Mouse (Mus musculus) MEL (cell line): ENCODE measurements around the gene Scn8a. TPM values are rescaled to one million over a fixed set of nuclear protein-coding genes. Genes with fewer than 3 reads are reported as not detected.

Experiments used
- DNase-seq: peaks from one replicate; pipeline ENCODE4 v3.0.0; 2011; ENCODE audit warnings: low read depth, low spot score
- H3K27ac ChIP-seq: 2 replicates; pipeline ENCODE4 v1.5.1; 2012; ENCODE audit warnings: low read depth, mild to moderate bottlenecking, control low read depth, low read length, moderate library complexity; ENCODE audit not compliant: control insufficient read depth
- H3K27me3 ChIP-seq, 2 experiments: fragments of 150-350 bp in 1 of 2; sonication (generic) in 1 of 2; 2 replicates each; pipeline ENCODE4 v1.6.1; 2012; ENCODE audit warnings: low read length in 2 of 2, mild to moderate bottlenecking in 2 of 2, improper control_type of control experiment in 1 of 2, moderate library complexity in 1 of 2; ENCODE audit not compliant: insufficient read depth in 2 of 2, control insufficient read depth in 1 of 2
- H3K36me3 ChIP-seq, 2 experiments: 2 replicates each; pipeline ENCODE4 v1.6.1; 2012 to 2014; ENCODE audit warnings: low read length in 2 of 2, improper control_type of control experiment in 1 of 2, inconsistent platforms in 1 of 2, mild to moderate bottlenecking in 1 of 2; ENCODE audit not compliant: insufficient read depth in 2 of 2, control insufficient read depth in 1 of 2
- H3K4me1 ChIP-seq, 2 experiments: fragments of 150-350 bp in 1 of 2; sonication (generic) in 1 of 2; 2 replicates each; pipeline ENCODE4 v1.6.1; 2012; ENCODE audit warnings: low read length in 2 of 2, improper control_type of control experiment in 1 of 2, mild to moderate bottlenecking in 1 of 2; ENCODE audit not compliant: insufficient read depth in 2 of 2, control insufficient read depth in 1 of 2
- H3K4me3 ChIP-seq, 2 experiments: fragments of 150-350 bp in 1 of 2; sonication (generic) in 1 of 2; 2 replicates each; pipeline ENCODE4 v1.5.1; 2012; ENCODE audit warnings: low read depth in 2 of 2, low read length in 2 of 2, mild to moderate bottlenecking in 2 of 2, moderate library complexity in 2 of 2, control low read depth in 1 of 2, improper control_type of control experiment in 1 of 2; ENCODE audit not compliant: control insufficient read depth in 1 of 2, insufficient read depth in 1 of 2
- H3K79me2 ChIP-seq: 2 replicates; pipeline ENCODE4 v1.6.1; 2012; ENCODE audit warnings: mild to moderate bottlenecking, low read length, moderate library complexity; ENCODE audit not compliant: control insufficient read depth, poor library complexity, insufficient read depth
- H3K9ac ChIP-seq: 2 replicates; pipeline ENCODE4 v1.6.1; 2012; ENCODE audit warnings: low read depth, mild to moderate bottlenecking, control low read depth, low read length, moderate library complexity; ENCODE audit not compliant: control insufficient read depth, poor library complexity, severe bottlenecking
- H3K9me3 ChIP-seq: fragments of 150-350 bp; sonication (generic); replicated peaks from 2 replicates; pipeline ENCODE4 v1.6.1; 2012; ENCODE audit warnings: mild to moderate bottlenecking, low read length, improper control_type of control experiment, moderate library complexity; ENCODE audit not compliant: insufficient read depth
- BHLHE40 ChIP-seq: IDR thresholded peaks from 2 replicates; pipeline ENCODE4 v1.6.1; 2012; ENCODE audit warnings: low read depth, mild to moderate bottlenecking, inconsistent platforms, low read length, improper control_type of control experiment, borderline replicate concordance
- CTCF ChIP-seq, 3 experiments: IDR thresholded peaks in 2 of 3; conservative IDR thresholded peaks in 1 of 3; 2 replicates each; pipeline ENCODE4 v1.5.1; 2011 to 2012; ENCODE audit warnings: low read length in 3 of 3, low read depth in 2 of 3, mild to moderate bottlenecking in 2 of 3, improper control_type of control experiment in 1 of 3, inconsistent platforms in 1 of 3, mixed read lengths in 1 of 3, moderate library complexity in 1 of 3; ENCODE audit not compliant: control insufficient read depth in 1 of 3, insufficient read depth in 1 of 3, poor library complexity in 1 of 3, severe bottlenecking in 1 of 3
- E2F4 ChIP-seq: IDR thresholded peaks from 2 replicates; pipeline ENCODE4 v1.6.1; 2011; ENCODE audit warnings: low read depth, low read length, improper control_type of control experiment, borderline replicate concordance
- ELF1 ChIP-seq: IDR thresholded peaks from 2 replicates; pipeline ENCODE4 v1.6.1; 2014; ENCODE audit warnings: low read depth, mild to moderate bottlenecking, inconsistent platforms, low read length, improper control_type of control experiment, moderate library complexity
- EP300 ChIP-seq, 2 experiments: IDR thresholded peaks; 2 replicates each; pipeline ENCODE4 v1.6.1; 2011; ENCODE audit warnings: improper control_type of control experiment in 2 of 2, low read length in 2 of 2, low read depth in 1 of 2, mild to moderate bottlenecking in 1 of 2
- ETS1 ChIP-seq: IDR thresholded peaks from 2 replicates; pipeline ENCODE4 v1.6.1; 2012; ENCODE audit warnings: low read depth, mild to moderate bottlenecking, inconsistent platforms, low read length, improper control_type of control experiment, moderate library complexity
- GABPA ChIP-seq: IDR thresholded peaks from 2 replicates; pipeline ENCODE4 v1.6.1; 2012; ENCODE audit warnings: low read depth, mild to moderate bottlenecking, inconsistent platforms, low read length, improper control_type of control experiment, moderate library complexity
- GATA1 ChIP-seq: IDR thresholded peaks from 2 replicates; pipeline ENCODE4 v1.6.1; 2011; ENCODE audit warnings: low read depth, low read length, improper control_type of control experiment
- JUND ChIP-seq: IDR thresholded peaks from 2 replicates; pipeline ENCODE4 v1.6.1; 2011; ENCODE audit warnings: low read depth, mild to moderate bottlenecking, improper control_type of control experiment, low read length
- MAFK ChIP-seq: IDR thresholded peaks from 2 replicates; pipeline ENCODE4 v1.6.1; 2011; ENCODE audit warnings: low read depth, mild to moderate bottlenecking, low read length, improper control_type of control experiment, borderline replicate concordance
- MAX ChIP-seq: IDR thresholded peaks from 2 replicates; pipeline ENCODE4 v1.6.1; 2011; ENCODE audit warnings: low read length, improper control_type of control experiment
- MAZ ChIP-seq: IDR thresholded peaks from 2 replicates; pipeline ENCODE4 v1.6.1; 2012; ENCODE audit warnings: low read depth, mild to moderate bottlenecking, inconsistent platforms, low read length, improper control_type of control experiment
- MEF2A ChIP-seq: IDR thresholded peaks from 2 replicates; pipeline ENCODE4 v1.6.1; 2014; ENCODE audit warnings: low read depth, mild to moderate bottlenecking, inconsistent platforms, low read length, improper control_type of control experiment; ENCODE audit not compliant: poor library complexity, insufficient replicate concordance, severe bottlenecking; ENCODE audit errors: extremely low read depth
- MYB ChIP-seq: IDR thresholded peaks from 2 replicates; pipeline ENCODE4 v1.6.1; 2011; ENCODE audit warnings: mild to moderate bottlenecking, low read depth, low read length, improper control_type of control experiment
- MYC ChIP-seq: IDR thresholded peaks from 2 replicates; pipeline ENCODE4 v1.6.1; 2011; ENCODE audit warnings: low read depth, mild to moderate bottlenecking, low read length, improper control_type of control experiment, moderate library complexity
- NELFE ChIP-seq: IDR thresholded peaks from 2 replicates; pipeline ENCODE4 v1.6.1; 2011; ENCODE audit warnings: low read depth, low read length, improper control_type of control experiment
- NRF1 ChIP-seq: IDR thresholded peaks from 2 replicates; pipeline ENCODE4 v1.6.1; 2014; ENCODE audit warnings: low read depth, mild to moderate bottlenecking, inconsistent platforms, low read length, improper control_type of control experiment, moderate library complexity; ENCODE audit not compliant: poor library complexity, insufficient read depth, severe bottlenecking
- POLR2A ChIP-seq, 2 experiments: IDR thresholded peaks; 2 replicates each; pipeline ENCODE4 v1.6.1; 2011 to 2012; ENCODE audit warnings: low read length in 2 of 2, mild to moderate bottlenecking in 2 of 2, control low read depth in 1 of 2, improper control_type of control experiment in 1 of 2, low read depth in 1 of 2, moderate library complexity in 1 of 2; ENCODE audit not compliant: control insufficient read depth in 1 of 2, insufficient read depth in 1 of 2, poor library complexity in 1 of 2
- POLR2AphosphoS2 ChIP-seq: IDR thresholded peaks from 2 replicates; pipeline ENCODE4 v1.6.1; 2011; ENCODE audit warnings: low read length, improper control_type of control experiment
- POLR2AphosphoS5 ChIP-seq: IDR thresholded peaks from 2 replicates; pipeline ENCODE4 v1.6.1; 2012; ENCODE audit warnings: low read depth, borderline replicate concordance, mild to moderate bottlenecking, inconsistent platforms, low read length, moderate library complexity, mixed read lengths
- RCOR1 ChIP-seq: IDR thresholded peaks from 2 replicates; pipeline ENCODE4 v1.6.1; 2012; ENCODE audit warnings: low read depth, mild to moderate bottlenecking, inconsistent platforms, low read length, improper control_type of control experiment
- SIN3A ChIP-seq: IDR thresholded peaks from 2 replicates; pipeline ENCODE4 v1.6.1; 2012; ENCODE audit warnings: low read length, improper control_type of control experiment, inconsistent platforms
- TAL1 ChIP-seq: IDR thresholded peaks from 2 replicates; pipeline ENCODE4 v1.6.1; 2012; ENCODE audit warnings: mild to moderate bottlenecking, inconsistent platforms, low read length, moderate library complexity, mixed read lengths
- TBP ChIP-seq: IDR thresholded peaks from 2 replicates; pipeline ENCODE4 v1.8.0; 2011; ENCODE audit warnings: low read depth, low read length, improper control_type of control experiment
- TCF12 ChIP-seq: IDR thresholded peaks from 2 replicates; pipeline ENCODE4 v1.6.1; 2014; ENCODE audit warnings: low read depth, mild to moderate bottlenecking, inconsistent platforms, low read length, improper control_type of control experiment, moderate library complexity
- UBTF ChIP-seq: IDR thresholded peaks from 2 replicates; pipeline ENCODE4 v1.6.1; 2012; ENCODE audit warnings: low read depth, mild to moderate bottlenecking, inconsistent platforms, low read length, improper control_type of control experiment, moderate library complexity, borderline replicate concordance; ENCODE audit not compliant: insufficient read depth
- USF1 ChIP-seq: IDR thresholded peaks from 2 replicates; pipeline ENCODE4 v1.6.1; 2014; ENCODE audit warnings: low read depth, mild to moderate bottlenecking, inconsistent platforms, low read length, improper control_type of control experiment, moderate library complexity
- ZMIZ1 ChIP-seq: IDR thresholded peaks from 2 replicates; pipeline ENCODE4 v1.6.1; 2012; ENCODE audit warnings: low read depth, mild to moderate bottlenecking, inconsistent platforms, low read length, improper control_type of control experiment, moderate library complexity
- polyA plus RNA-seq, 2 experiments: library from polyadenylated mRNA; stranded (reverse) in 1 of 2; unstranded in 1 of 2; fragments of >175 nt in 1 of 2; fragments of >200 nt in 1 of 2; gene quantifications; 2 replicates each; pipeline versions ENCODE4 v1.2.1 to v1.2.4; 2012; ENCODE audit warnings: low replicate concordance in 2 of 2, low read depth in 1 of 2; ENCODE audit not compliant: insufficient read length in 2 of 2, insufficient read depth in 1 of 2, missing spikeins in 1 of 2
- total RNA-seq: library from RNA; depleted of rRNA; stranded (reverse); fragments of 300-350 nt; gene quantifications from 2 replicates; pipeline ENCODE4 v1.2.3, GENCODE M21; 2012

Gene Scn8a
- total and polyA plus RNA-seq, 3 experiments: 0.01 to 0.08 TPM; not detected in 1

- H3K9me3 ChIP-seq: no peaks in the 10 kb centered on the region
- H3K9ac ChIP-seq: no peak overlapping the region
- no peaks in the 10 kb centered on the region for H3K36me3 ChIP-seq
- H3K27me3 ChIP-seq: no peaks in the 10 kb centered on the region
- TF ChIP-seq ZMIZ1 (no peak), E2F4 (no peak), TAL1 (no peak), NRF1 (no peak), MYC (no peak), SIN3A (no peak), BHLHE40 (no peak), EP300 (IDR thresholded peaks at IDR 0.05; ENCODE audit: low read depth in 1 of 2, low read length in 2 of 2) (no peak), MAX (no peak), MEF2A (no peak), GABPA (no peak), JUND (no peak), CTCF (IDR thresholded peaks at IDR 0.05 in 2 of 3, conservative IDR thresholded peaks at IDR 0.05 in 1 of 3; ENCODE audit: control insufficient read depth in 1 of 3, insufficient read depth in 1 of 3, low read depth in 2 of 3, low read length in 3 of 3, poor library complexity in 1 of 3, severe bottlenecking in 1 of 3) (no peak), UBTF (no peak), TBP (no peak)
- no peaks in the 10 kb centered on the region for H3K4me1 ChIP-seq
- H3K4me3 ChIP-seq: no peak overlapping the region
- no peak for DNase-seq
- H3K79me2 ChIP-seq: no peaks in the 10 kb centered on the region
- no peak overlapping the region for H3K27ac ChIP-seq
Observed at GRCm38 (mm10) chr15:100948383-100948782, 78.7 kb downstream of the Scn8a start.

DNA sequence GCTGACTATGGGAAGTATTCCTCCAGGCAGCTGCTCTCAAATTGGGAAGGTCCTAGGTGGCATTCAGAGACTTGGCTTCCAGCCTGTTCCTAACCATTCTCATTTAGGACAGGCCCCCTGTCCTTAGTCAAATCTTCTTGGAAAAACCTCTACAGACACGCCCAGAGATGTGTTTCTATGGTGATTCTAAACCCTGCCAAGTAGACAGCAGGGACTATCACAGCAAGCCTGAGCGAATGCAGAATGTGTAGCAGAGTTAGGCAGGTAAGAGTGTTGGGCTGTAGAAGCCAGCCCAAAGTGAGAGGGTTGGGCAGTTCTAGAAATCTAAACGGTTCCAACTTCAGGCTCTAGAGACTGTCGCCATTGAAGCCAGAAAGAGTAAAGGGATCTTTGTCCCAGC is 79.5 kb downstream of the Scn8a start:
- Histone ChIP-seq H3K4me3 (no peak overlapping the region), H3K36me3 (no peaks in the 10 kb centered on the region), H3K27me3 (no peaks in the 10 kb centered on the region), H3K9ac (no peak overlapping the region), H3K4me1 (no peaks in the 10 kb centered on the region), H3K27ac (no peak overlapping the region)
- TF ChIP-seq ELF1: no peak
- no peak for TF ChIP-seq TCF12
- no peak for TF ChIP-seq USF1
- TF ChIP-seq ZMIZ1: no peak
- TF ChIP-seq MAZ: no peak
- TF ChIP-seq POLR2AphosphoS2: no peak
- TF ChIP-seq ETS1: no peak
- no peak for TF ChIP-seq GATA1
- TF ChIP-seq EP300 (IDR thresholded peaks at IDR 0.05; ENCODE audit: low read depth in 1 of 2, low read length in 2 of 2): no peak
- TF ChIP-seq BHLHE40: no peak
- TF ChIP-seq NELFE: no peak
- TF ChIP-seq TBP: no peak
- no peak for TF ChIP-seq NRF1
- no peak for TF ChIP-seq TAL1
- no peak for TF ChIP-seq SIN3A
- no peak for TF ChIP-seq POLR2A (IDR thresholded peaks at IDR 0.05; ENCODE audit: control insufficient read depth in 1 of 2, insufficient read depth in 1 of 2, low read depth in 1 of 2, low read length in 2 of 2, poor library complexity in 1 of 2)
- TF ChIP-seq MAFK: no peak
- TF ChIP-seq POLR2AphosphoS5: no peak
- TF ChIP-seq RCOR1: no peak
- no peak for TF ChIP-seq MYB
- TF ChIP-seq, all 39 proteins: peak for 0
- Histone ChIP-seq H3K79me2 (no peaks in the 10 kb centered on the region), H3K9me3 (no peaks in the 10 kb centered on the region)
- DNase-seq: no peak
